Mouse (Mus musculus) activated CD4-positive, CD25-positive, alpha-beta regulatory T cell, adult 9 weeks (primary cell): ENCODE results near the gene Bst2. TPM values are rescaled to one million over a fixed set of nuclear protein-coding genes. Genes with fewer than 3 reads are reported as not detected.

Source experiments
- polyA plus RNA-seq: library from polyadenylated mRNA; unstranded; fragments of 100-300 nt; shearing (Covaris generic); gene quantifications from one replicate; pipeline ENCODE4 v1.2.1, GENCODE M21; 2017

Gene Bst2
- 203 TPM for polyA plus RNA-seq

DNA sequence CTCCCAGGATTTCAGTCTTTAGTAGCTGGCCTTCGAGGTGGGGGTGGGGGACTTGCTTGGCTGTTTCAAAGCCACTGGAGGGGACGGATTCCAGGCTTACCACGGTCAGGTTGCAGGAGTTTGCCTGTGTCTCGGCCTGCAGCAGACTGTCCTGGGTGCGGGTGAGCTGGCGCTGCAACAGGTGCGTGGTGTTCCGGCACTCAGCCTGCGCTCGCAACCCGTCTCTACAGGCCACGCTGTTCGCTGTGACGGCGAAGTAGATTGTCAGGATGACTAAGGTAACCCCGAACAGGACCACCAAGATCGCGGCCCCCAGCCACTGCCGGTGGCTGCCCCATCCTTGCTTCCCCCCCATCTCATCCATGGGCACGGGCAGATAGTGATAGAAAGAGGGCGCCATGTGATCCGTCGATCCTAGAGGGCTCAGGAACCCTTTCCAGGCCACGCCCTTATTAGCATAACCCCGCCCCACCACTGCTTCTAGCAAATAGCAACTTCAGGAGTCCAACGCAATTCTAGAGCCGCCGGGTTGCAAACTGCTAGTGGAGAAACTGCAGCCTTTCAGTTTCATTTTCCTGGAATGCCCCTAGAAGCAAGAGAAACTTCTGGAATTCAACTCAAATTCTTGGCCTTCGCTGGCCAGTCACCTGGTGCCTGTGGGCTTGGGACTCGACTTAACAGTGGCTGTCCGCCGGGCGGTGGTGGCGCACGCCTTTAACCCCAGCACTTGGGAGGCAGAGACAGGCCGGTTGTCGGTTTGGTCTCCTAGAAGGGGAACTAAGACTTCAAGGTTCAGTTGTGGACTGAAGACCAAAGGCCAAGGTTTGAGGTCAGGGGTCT is at the start of gene Bst2:
Gene Bst2 (minus strand): TSS at position 429 of the 840 bp plus-strand sequence.

DNA sequence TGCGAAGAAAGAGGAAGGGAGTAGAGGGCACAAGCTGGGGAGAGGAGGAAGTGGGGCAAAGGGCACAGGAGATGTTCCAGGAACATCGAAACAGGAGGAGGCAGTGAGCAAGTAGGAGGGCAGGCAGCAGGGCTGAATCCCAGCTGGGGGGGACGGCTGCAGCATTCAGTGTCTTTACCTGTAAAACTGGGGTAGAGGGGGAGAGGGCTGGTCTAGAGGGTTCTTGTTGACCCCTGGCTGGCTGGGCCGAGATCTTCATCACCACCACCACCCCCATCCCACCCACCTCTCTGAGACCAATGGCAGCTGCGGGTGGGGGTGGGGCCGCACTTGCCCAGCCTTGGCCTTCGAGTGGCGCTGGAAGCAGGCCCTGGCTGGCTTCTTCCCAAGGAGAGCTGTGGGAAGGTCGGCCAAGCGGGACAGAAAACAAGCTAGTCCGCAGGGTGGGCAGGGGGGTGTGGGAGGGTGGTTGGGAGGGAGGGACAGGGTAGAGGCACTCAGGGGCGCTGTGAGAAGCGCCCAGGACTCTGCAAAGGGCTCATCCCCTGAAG is 31.2 kb upstream of the Bst2 start, which contains the start of gene Slc27a1:
Gene Slc27a1 (plus strand): TSS at position 496 of the 551 bp plus-strand sequence.

DNA sequence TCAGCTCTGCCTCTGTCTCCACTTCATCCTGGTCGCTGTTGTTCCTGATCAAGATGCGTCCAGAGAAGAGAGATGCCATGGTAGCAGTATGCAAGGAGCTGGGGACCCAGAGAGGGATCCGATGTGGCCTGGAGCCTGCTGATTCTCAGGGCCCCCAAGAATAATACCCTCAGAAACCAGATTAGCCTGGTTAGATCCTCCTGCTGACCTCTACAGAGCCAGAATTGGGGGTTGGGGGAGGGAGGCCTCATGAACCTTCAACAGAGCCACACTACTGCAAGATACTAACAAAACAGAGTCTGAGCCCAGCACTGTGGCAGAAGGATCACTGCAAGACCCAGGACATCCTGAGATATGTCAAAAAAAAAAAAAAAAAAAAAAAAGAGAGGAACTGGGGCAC is 29.2 kb upstream of the Bst2 start, which contains the start of gene Nxnl1:
Gene Nxnl1 (minus strand): TSS at position 101 of the 400 bp plus-strand sequence.

DNA sequence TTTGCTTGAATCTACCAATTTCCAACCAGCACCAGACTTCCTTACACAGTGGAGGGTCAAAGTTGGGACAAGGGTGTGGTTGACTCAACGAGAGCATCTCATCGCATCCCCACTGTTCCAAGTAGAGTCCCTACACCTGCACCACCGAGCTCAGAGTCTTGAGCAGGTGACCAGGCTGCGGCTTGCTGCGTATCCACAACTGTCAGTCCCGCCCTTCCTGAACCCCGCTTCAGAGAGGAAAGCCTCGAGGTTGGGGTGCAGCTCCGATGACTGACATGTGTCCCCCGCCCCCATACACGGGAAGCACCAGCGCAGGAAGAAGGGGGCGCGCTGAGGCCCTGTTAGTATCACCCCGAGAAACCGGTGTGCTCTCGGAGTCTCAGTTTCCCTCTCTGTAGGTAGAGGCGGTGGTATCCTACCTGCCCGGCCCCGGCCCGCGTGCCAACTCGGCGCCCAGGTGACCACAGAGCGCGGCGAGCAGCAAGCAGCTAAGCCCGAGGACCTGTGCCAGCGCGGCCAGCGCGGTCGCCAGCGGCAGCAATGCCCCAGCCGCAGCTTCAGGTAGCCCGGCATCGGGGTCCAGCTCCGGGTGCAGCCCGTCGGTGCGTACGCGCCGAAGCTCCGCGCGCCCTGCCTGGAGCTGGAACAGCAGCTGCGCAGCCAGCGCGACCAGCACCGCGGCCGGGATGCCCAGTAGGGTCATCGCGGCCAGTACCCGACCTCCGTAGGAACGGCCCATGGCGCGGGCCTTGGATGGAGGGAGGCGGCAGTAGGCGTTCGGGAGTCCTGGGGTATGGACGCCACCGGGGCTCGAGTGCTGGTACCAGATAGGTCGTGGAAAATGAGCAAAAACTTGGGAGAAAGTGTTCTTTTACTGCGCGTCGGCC is 21.1 kb upstream of the Bst2 start, which contains the start of gene Tmem221:
Gene Tmem221 (minus strand): TSS at position 801 of the 887 bp plus-strand sequence.

DNA sequence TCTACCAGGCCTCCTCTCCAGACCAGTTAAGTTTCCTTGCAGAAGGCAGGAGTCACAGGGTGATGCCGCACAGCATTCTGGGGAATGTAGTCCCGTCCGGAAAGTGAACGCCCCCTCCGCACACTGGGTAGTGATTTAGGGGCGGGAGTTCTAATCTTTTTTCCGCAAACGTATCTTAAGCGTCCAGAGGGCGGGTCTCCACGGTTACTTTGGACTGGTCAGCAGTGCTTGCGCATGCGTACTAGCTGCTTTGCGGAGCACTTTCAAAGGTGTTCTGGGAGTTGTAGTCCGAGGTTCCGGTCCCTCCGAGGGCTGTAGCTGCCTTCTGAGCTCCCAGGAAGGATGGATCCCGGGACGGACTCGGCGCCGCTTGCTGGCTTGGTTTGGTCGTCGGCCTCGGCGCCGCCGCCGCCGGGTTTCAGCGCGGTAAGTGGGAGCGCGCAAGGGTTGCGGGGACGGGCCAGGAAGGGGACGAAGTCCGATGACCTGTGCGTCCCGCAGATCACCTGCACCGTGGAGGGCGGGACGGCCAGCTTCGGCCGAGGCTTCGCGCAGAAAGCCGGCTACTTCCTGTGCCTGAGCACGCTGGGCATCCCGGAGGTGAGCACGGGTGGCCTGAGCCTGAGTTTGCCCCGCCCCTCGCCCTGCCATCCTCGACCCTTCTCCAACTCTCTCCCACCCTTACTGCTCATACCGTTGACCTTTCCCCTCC is 5.5 kb upstream of the Bst2 start, which contains the start of gene Mvb12a:
Gene Mvb12a (plus strand): TSS at position 291 of the 712 bp plus-strand sequence.

DNA sequence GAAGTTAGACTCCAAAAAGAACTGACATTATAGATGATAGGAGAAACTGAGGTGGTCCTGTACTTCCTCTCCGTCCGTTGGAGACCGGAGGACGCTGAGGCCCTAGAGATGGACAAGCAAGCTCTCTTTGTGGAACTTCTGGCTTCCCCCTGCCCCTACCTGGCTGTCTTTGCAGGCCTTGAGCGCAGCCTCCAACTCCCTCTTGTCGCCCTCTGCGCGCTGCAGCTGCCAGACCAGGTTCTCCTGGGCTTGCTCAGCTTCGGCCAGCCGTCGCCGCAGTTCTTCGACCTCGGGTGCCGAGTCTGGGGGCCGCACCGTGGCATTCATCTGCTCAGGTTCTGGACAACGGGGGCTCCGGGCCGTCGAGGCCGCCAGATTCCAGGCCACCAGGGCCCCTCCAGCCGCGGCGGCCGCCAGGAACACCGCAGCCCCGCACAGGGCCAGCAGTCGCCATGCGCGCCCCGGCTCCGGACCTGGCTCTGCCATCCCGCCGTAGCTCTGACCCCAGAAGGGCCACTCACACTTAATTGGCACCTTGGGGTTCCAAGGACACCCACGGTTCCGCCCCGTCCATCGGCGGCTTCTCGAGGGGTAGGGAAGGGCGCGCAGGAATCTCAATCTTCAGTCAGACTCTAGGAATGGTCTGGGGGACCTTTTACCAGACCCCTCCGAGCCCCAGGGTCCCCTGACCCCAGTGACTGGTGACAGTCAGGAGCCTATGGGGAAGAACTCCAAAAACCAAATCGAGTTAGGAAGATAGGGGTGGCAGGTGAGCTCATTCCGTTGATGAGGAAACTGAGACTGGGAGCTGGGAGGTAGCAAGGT is 11.8 kb downstream of the Bst2 start, which contains the start of gene Ccdc194:
Gene Ccdc194 (minus strand): TSS at position 486 of the 825 bp plus-strand sequence.

DNA sequence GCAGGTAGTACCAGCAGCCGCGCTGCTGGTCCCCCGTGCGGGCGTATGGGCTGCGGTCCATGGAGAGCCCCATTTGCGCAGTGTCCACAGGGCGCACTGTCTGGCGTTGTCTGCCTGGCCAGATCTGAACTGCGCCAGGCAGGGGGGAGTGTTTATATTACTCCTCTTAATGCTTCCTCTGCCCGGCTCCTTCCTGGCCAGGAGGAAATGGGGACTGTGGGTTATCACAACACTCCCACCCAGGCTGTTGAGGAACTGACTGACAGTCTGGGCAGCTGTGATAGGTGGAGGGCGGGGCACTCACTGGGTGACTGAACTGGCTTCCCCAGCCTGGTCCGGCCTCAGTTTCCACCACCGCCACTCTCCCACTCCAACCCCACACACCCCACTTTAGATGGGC is 25.6 kb downstream of the Bst2 start, which contains the start of gene Plvap:
Gene Plvap (minus strand): TSS at position 109 of the 400 bp plus-strand sequence.

DNA sequence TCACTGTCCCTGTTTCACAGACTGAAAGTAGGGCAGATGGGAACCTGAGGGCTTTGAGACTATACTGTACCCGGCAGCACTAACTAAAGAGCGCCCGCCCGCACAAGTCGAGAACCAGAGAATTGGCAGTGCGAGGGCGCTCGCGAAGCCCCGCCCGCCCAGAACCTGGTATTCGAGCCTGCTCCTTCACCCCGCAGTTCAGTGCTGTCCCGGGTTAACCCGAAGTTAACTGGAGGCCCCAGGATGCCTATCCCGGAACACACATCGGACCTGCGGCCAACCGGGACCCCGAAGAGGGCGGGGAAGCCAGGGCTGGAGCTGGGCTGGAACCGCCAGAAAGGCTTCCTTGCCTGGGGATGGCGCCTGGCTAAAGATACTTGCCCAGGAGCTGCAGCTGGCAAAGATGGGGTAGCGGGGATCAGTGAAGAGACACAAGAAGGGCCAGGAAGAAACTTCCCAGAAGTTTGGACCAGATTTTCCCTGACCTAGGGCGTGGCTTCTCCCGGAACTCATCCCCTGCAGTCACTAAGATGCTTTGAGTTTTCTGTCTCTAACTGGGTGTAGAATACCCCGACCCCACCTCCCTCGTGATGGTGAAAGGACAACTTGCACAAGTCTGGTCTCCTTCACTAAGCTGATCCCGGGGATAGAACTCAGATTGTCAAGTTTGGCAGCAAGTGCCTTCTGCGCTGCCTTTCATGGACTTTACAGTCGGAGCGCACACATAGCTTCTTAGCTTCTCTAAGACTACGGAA is 49.4 kb downstream of the Bst2 start, which contains the start of gene Gtpbp3:
Gene Gtpbp3 (plus strand): TSS at position 413 of the 755 bp plus-strand sequence.

DNA sequence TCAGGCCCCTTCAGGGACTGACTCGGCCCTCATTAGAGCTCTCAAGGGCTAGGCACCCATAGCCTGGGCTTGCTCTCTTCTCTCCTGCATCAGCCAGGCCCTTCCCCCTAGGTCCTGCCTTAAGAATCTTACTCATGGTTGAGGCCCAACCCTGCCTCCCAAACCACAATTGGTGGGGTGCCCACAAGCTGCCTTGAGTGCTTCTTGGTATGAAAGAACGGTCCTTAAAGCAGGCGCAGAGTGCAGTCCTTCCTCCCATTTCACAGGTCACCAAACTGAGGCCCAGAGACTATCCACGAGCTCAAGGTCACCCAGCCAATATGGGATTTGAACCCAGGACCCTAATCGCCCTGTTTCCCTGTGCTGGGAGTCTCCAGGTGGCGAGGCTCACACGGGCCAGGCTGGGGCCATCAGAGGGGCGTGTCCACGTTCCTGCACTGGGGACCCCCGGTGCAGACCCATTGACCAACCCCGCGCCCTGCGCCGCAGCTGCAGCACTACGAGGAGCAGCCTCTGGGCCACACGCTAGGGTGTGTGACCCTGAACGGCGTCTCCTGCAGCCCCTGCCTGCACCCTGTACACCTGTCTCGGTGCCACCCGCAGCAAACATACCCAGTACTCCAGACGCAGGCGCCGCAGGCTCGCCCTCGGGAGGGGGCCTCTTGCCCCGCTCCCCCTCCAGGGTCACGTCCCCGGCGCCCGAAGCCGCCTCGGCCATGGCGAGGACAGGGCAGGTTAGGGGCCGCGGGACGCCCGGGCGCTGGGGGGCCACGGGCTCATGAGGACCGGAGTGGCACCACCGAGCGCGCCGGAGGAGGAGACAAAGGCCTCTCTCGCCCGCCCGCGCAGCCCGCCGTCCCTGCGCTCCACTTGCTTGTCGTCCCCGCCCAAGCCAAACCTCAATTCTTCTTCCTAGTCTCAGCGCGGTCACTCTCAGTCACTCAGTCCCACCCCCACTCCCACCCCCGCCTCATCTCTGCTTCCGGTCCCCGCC is 51.8 kb downstream of the Bst2 start, which contains the start of gene Ano8:
Gene Ano8 (minus strand): TSS at position 822 of the 994 bp plus-strand sequence.

Other genes with a start within 250 kb of the Bst2 start
- gene Use1, start 170.6 kb downstream of the Bst2 start, polyA plus RNA-seq: 167 TPM
- gene Ocel1, start 166.2 kb downstream of the Bst2 start, polyA plus RNA-seq: 5.9 TPM
- 0.31 TPM for gene Nr2f6, start 155.5 kb downstream of the Bst2 start, polyA plus RNA-seq
- 0.06 TPM for gene Ushbp1, start 141.7 kb downstream of the Bst2 start, polyA plus RNA-seq
- gene Babam1, start 140.6 kb downstream of the Bst2 start, polyA plus RNA-seq: 124 TPM
- 2.1 TPM for gene Ankle1, start 131.4 kb downstream of the Bst2 start, polyA plus RNA-seq
- 96.5 TPM for gene Abhd8, start 73.8 kb downstream of the Bst2 start, polyA plus RNA-seq
- gene Mrpl34, start 72.5 kb downstream of the Bst2 start, polyA plus RNA-seq: 99.9 TPM
- gene Dda1, start 68.3 kb downstream of the Bst2 start, polyA plus RNA-seq: 70.3 TPM
- gene Ano8, start 51.5 kb downstream of the Bst2 start, polyA plus RNA-seq: 0.12 TPM
- gene Gtpbp3, start 49.4 kb downstream of the Bst2 start, polyA plus RNA-seq: 6.3 TPM
- 0.23 TPM for gene Plvap, start 25.7 kb downstream of the Bst2 start, polyA plus RNA-seq
- gene Ccdc194, start 11.7 kb downstream of the Bst2 start, polyA plus RNA-seq: not detected
- 102 TPM for gene Mvb12a, start 5.5 kb upstream of the Bst2 start, polyA plus RNA-seq
- 0.39 TPM for gene Tmem221, start 21.4 kb upstream of the Bst2 start, polyA plus RNA-seq
- gene Nxnl1, start 29.1 kb upstream of the Bst2 start, polyA plus RNA-seq: 0.16 TPM
- 11.9 TPM for gene Slc27a1, start 31.4 kb upstream of the Bst2 start, polyA plus RNA-seq
- 26.4 TPM for gene Pgls, start 54.7 kb upstream of the Bst2 start, polyA plus RNA-seq
- 7.1 TPM for gene Fam129c, start 60.2 kb upstream of the Bst2 start, polyA plus RNA-seq
- 3.7 TPM for gene Colgalt1, start 73.5 kb upstream of the Bst2 start, polyA plus RNA-seq
- gene Unc13a, start 134.3 kb upstream of the Bst2 start, polyA plus RNA-seq: 0.46 TPM
- 171 TPM for gene Jak3, start 138.8 kb upstream of the Bst2 start, polyA plus RNA-seq
- 24.7 TPM for gene Insl3, start 151.8 kb upstream of the Bst2 start, polyA plus RNA-seq
- gene B3gnt3, start 164.3 kb upstream of the Bst2 start, polyA plus RNA-seq: 5.7 TPM
- 291 TPM for gene Fcho1, start 188.3 kb upstream of the Bst2 start, polyA plus RNA-seq